Mouse (Mus musculus) ES-E14 (cell line): ENCODE data around the gene Trim2.

Experiments
- CHD2 ChIP-seq: IDR thresholded peaks from 2 replicates; pipeline ENCODE4 v1.6.1; 2014; ENCODE audit warnings: mild to moderate bottlenecking, low read depth, low read length, inconsistent platforms
- HCFC1 ChIP-seq: IDR thresholded peaks from 2 replicates; pipeline ENCODE4 v1.6.1; 2012; ENCODE audit warnings: low read length, inconsistent platforms, borderline replicate concordance; ENCODE audit not compliant: insufficient read depth
- MAFK ChIP-seq: IDR thresholded peaks from 2 replicates; pipeline ENCODE4 v1.6.1; 2014; ENCODE audit warnings: mild to moderate bottlenecking, low read depth, low read length, inconsistent platforms; ENCODE audit not compliant: insufficient read depth
- ZC3H11A ChIP-seq: IDR thresholded peaks from 2 replicates; pipeline ENCODE4 v1.6.1; 2012; ENCODE audit warnings: low read depth, mild to moderate bottlenecking, inconsistent platforms, low read length, borderline replicate concordance
- ZNF384 ChIP-seq: IDR thresholded peaks from 2 replicates; pipeline ENCODE4 v1.6.1; 2012; ENCODE audit warnings: low read depth, low read length, inconsistent platforms

DNA sequence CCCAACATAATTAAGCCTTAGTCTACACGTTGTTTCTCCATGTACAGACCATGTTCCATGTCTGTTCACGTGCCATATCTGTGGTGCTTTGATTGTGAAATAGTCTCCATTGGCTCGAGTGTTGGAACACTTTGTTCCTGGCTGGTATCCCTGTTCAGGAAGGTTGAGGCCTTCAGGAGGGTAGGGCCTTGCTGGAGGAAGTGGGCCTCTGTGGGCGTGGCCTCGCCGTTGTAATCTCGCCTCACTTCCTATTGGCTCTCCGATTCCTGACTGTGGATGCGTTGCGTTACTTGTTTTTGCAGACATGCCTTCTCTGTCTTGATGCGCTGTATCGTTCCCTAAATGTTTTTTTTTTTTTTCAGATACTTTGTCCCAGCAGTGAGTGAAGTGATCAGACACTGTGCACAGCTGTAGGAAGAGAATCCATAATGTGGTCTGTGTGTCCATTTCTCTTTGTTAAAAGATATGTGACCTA is 18.3 kb upstream of the Trim2 start:
- TF ChIP-seq CHD2 (no peak), HCFC1 (no peak), MAFK (no peak), ZC3H11A (no peak), ZNF384 (no peak)
